Mouse (Mus musculus) c-Kit-negative CD71-positive TER-119-positive erythroid progenitor cells, embryonic 14.5 days (primary cell): ENCODE data around the gene Hpd.
A peak's percentile ranks its signal among the peaks of the same experiment; 100 is the strongest.

Experiments
- DNase-seq: peaks from one replicate; pipeline ENCODE4 v3.0.0-alpha.2; 2013; ENCODE audit warnings: low read depth, low spot score

The Hpd gene

GRCm38 (mm10) chr5:123148073-123148722 lies 34.3 kb downstream of the Hpd start:
- no peak for DNase-seq

GRCm38 (mm10) chr5:123147569-123147968 lies 35.0 kb downstream of the Hpd start:
- DNase-seq: no peak

GRCm38 (mm10) chr5:123146357-123146756 lies 36.2 kb downstream of the Hpd start:
- DNase-seq: no peak

- DNase-seq: no peak
These were observed 37.6 kb downstream of the Hpd start for GRCm38 (mm10) chr5:123144746-123145590.

- no peak for DNase-seq
These were observed 38.4 kb downstream of the Hpd start for GRCm38 (mm10) chr5:123143971-123144745.

- no peak for DNase-seq
These were observed 39.1 kb downstream of the Hpd start for GRCm38 (mm10) chr5:123143251-123143970.

- no peak for DNase-seq
These were observed 40.1 kb downstream of the Hpd start, which contains the start of gene Setd1b for GRCm38 (mm10) chr5:123142161-123143157. Gene Setd1b, plus strand, starts transcription at chr5:123142193.

GRCm38 (mm10) chr5:123141555-123142160 lies 40.9 kb downstream of the Hpd start:
- no peak for DNase-seq

GRCm38 (mm10) chr5:123140694-123141554 lies 41.6 kb downstream of the Hpd start:
- DNase-seq: peak; percentile 90

- DNase-seq: no peak
These were observed 42.6 kb downstream of the Hpd start for GRCm38 (mm10) chr5:123139722-123140627.

- DNase-seq: peak; percentile 83
These were observed 43.4 kb downstream of the Hpd start for GRCm38 (mm10) chr5:123138953-123139721.

GRCm38 (mm10) chr5:123138230-123138911 lies 44.2 kb downstream of the Hpd start:
- DNase-seq: no peak

- no peak for DNase-seq
These were observed 44.7 kb downstream of the Hpd start for GRCm38 (mm10) chr5:123137910-123138229.

- peak; percentile 58 for DNase-seq
These were observed 45.2 kb downstream of the Hpd start for GRCm38 (mm10) chr5:123137044-123137909.

GRCm38 (mm10) chr5:123136361-123137043 lies 46.0 kb downstream of the Hpd start:
- peak; percentile 74 for DNase-seq
